ENCODE assay signal across 18 mouse cellular contexts in genomic region chr12:103513039-103513438, GRCm38 (mm10). TPM values are rescaled to one million over a fixed set of nuclear protein-coding genes. Genes with fewer than 3 reads are reported as not detected.
"Had no signal": no experiment of that assay in that cellular context is flagged by ENCODE, and none has a peak within 500 bp of the region (broad histone marks: within the 10 kb centered on the region; RNA-seq: fewer than 3 reads in every experiment).

No protein-coding gene starts in this region.

- DNase-seq: kidney, adult 2 months; kidney, postnatal 14 days; lung, adult 2 months; lung, postnatal 36 days; thymus, adult 2 months; thymus, postnatal 25 days had no signal

- H3K4me2 ChIP-seq: kidney, embryonic 15.5 days; limb, embryonic 13.5 days; stomach, embryonic 15.5 days had no signal

- H3K9me3 ChIP-seq: kidney, embryonic 15.5 days; limb, embryonic 13.5 days; midbrain, embryonic 10.5 days; stomach, embryonic 15.5 days had no signal

- H3K9ac ChIP-seq: kidney, embryonic 15.5 days; limb, embryonic 13.5 days; liver, embryonic 14.5 days; stomach, embryonic 15.5 days had no signal

- ATAC-seq: lung, postnatal 0 days had no signal

- H3K4me3 ChIP-seq: kidney, embryonic 15.5 days; limb, embryonic 13.5 days; midbrain, embryonic 10.5 days; stomach, embryonic 15.5 days had no signal

- H3K4me1 ChIP-seq: kidney, embryonic 15.5 days; limb, embryonic 13.5 days; stomach, embryonic 15.5 days had no signal

- H3K36me3 ChIP-seq: kidney, embryonic 15.5 days; limb, embryonic 13.5 days; midbrain, embryonic 10.5 days; stomach, embryonic 15.5 days had no signal

- H3K27me3 ChIP-seq: kidney, embryonic 15.5 days; limb, embryonic 13.5 days; stomach, embryonic 15.5 days had no signal

- H3K27ac ChIP-seq: kidney, embryonic 15.5 days; limb, embryonic 13.5 days; liver, embryonic 14.5 days; midbrain, embryonic 10.5 days; stomach, embryonic 15.5 days had no signal

RNA-seq across cellular contexts. Expression of gene Ppp4r4, which starts 19.0 kb away (rescaled TPM):
- total RNA-seq: megakaryocyte, adult 5-6 weeks had no signal

RNA-seq across cellular contexts. Expression of gene Ifi27l2b, which starts 56.0 kb away (rescaled TPM):
- total RNA-seq: layer of hippocampus, postnatal 36 days; left cerebral cortex, postnatal 4 days; megakaryocyte, adult 5-6 weeks had no signal
- polyA plus RNA-seq: kidney, embryonic 15.5 days; limb, embryonic 13.5 days; liver, embryonic 14.5 days; lung, postnatal 0 days; midbrain, embryonic 10.5 days; midbrain, embryonic 14.5 days; neural tube, embryonic 14.5 days; testis, adult 2 months had no signal
